Mouse (Mus musculus) small intestine, adult 2 months (tissue): Measurements from ENCODE around the gene Lonp1. TPM values are rescaled to one million over a fixed set of nuclear protein-coding genes. Genes with fewer than 3 reads are reported as not detected.
"Not testable (repeated sequence)": the region's sequence is repeated elsewhere in the genome, so short reads cannot be mapped to it uniquely, and the experiment has no call there.

Experiments used
- H3K27ac ChIP-seq: fragments of 200-500 bp; 2 replicates; pipeline ENCODE4 v1.5.1; 2012; ENCODE audit warnings: low read depth, low read length, control low read depth, inconsistent platforms; ENCODE audit not compliant: insufficient read depth
- H3K27me3 ChIP-seq: fragments of 200-500 bp; 2 replicates; pipeline ENCODE4 v1.6.1; 2012; ENCODE audit warnings: mild to moderate bottlenecking, moderate library complexity, low read length, inconsistent platforms; ENCODE audit not compliant: control insufficient read depth, insufficient read depth
- H3K36me3 ChIP-seq: fragments of 200-500 bp; 2 replicates; pipeline ENCODE4 v1.6.1; 2012; ENCODE audit warnings: mild to moderate bottlenecking, low read length, control low read depth, inconsistent platforms; ENCODE audit not compliant: control insufficient read depth, insufficient read depth
- H3K4me1 ChIP-seq: fragments of 200-500 bp; 2 replicates; pipeline ENCODE4 v1.6.1; 2012; ENCODE audit warnings: low read length, inconsistent platforms, mixed read lengths; ENCODE audit not compliant: control insufficient read depth, insufficient read depth, insufficient read length
- H3K4me3 ChIP-seq: fragments of 200-500 bp; 2 replicates; pipeline ENCODE4 v1.5.1; 2012; ENCODE audit warnings: low read depth, mild to moderate bottlenecking, control low read depth, inconsistent platforms, low read length, moderate library complexity
- CTCF ChIP-seq: fragments of 200-500 bp; IDR thresholded peaks from 2 replicates; pipeline ENCODE4 v1.5.1; 2012; ENCODE audit warnings: low read depth, mild to moderate bottlenecking, control low read depth, inconsistent platforms, low read length, moderate library complexity, mixed read lengths; ENCODE audit not compliant: insufficient replicate concordance, insufficient read length; ENCODE audit errors: extremely low read depth
- POLR2A ChIP-seq: fragments of 200-500 bp; IDR thresholded peaks from 2 replicates; pipeline ENCODE4 v1.6.1; 2012; ENCODE audit warnings: low read depth, mild to moderate bottlenecking, control low read depth, inconsistent platforms, low read length, moderate library complexity
- WGBS: fragments of 180-500 bp; shearing (Covaris S2); methylation state at CpG from one replicate; pipeline ENCODE4 v1.1.7; 2018; 5-methylcytosine and 5-hydroxymethylcytosine counted together
- polyA plus RNA-seq: library from polyadenylated mRNA; depleted of rRNA; stranded (reverse); fragments of >200 nt; gene quantifications from 2 replicates; pipeline ENCODE4 v1.2.3, GENCODE M21; 2012

Gene Lonp1
- polyA plus RNA-seq, 1 experiment = 55.7 TPM

DNA sequence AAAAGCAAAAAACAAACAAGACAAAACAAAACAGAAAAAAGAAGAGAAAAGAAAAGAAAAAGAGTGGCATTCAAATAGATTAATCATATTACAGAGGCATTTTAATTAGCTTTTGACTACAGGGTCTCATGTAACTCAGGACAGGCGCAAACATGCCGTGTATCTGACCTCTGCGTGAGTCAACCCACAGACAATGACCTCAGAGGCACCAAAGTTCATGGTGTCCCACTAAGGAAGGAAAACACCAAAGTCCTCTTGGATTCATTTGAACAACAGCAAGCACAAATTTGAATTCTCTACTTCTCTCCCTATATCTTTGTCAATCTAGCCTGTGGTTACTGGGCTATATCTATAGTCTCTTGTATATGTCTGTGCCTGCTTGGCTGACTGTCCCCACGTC is 16.6 kb upstream of the Lonp1 start:
- Histone ChIP-seq H3K4me3 (no peak overlapping the region), H3K4me1 (no peaks in the 10 kb centered on the region), H3K27me3 (no peaks in the 10 kb centered on the region), H3K36me3 (no peaks in the 10 kb centered on the region), H3K27ac (no peak overlapping the region)
- WGBS = 78% methylated on average over 4 of the region's 4 CpGs
- no peak for TF ChIP-seq POLR2A
- no peak for TF ChIP-seq CTCF

DNA sequence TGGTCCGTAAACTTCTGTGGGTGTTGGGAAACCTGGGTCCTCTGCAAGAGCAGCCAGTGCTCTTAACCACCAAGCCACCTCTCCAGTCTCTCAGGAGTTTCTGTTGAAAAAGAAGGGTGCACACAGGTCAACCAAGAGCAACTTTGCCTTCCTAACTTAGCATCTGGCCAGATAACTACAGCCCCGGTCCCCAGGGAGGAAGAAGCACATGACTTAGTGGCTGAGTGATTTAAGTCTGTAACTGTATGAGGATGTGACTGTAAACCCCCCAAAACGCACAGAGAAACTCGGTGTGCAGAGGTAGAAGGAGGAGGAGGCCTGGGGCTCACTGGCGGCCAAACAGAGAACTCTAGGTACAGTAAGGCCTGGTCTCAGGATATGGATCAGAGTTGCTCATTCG is 7.3 kb upstream of the Lonp1 start:
- Histone ChIP-seq H3K27ac (no peak overlapping the region), H3K4me1 (no peaks in the 10 kb centered on the region), H3K36me3 (no peaks in the 10 kb centered on the region), H3K4me3 (no peak overlapping the region), H3K27me3 (no peaks in the 10 kb centered on the region)
- 82% methylated on average over 6 of the region's 6 CpGs for WGBS
- TF ChIP-seq CTCF = no peak
- TF ChIP-seq POLR2A = no peak

DNA sequence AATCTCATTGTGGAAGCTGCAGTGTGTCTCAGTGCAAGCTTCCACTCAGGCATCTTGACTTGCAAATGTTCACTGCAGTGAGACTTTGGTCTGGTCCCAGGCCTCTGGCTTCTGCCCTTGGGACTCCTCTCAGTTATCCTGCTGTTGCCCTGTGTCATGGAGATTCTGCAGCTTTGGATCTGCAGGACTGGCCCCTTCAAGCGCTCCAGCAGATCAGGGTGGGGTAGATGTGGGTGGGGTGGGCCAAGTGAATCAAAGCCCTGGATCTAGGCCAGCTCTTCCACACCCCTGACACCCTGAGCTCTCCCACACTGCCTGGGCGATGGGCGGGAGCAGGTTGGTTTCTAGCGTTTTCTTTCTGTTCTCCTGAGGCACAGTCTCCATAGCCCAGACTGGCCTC is 5.1 kb upstream of the Lonp1 start:
- Histone ChIP-seq H3K4me1 (peaks cover 7% of the 10 kb centered on the region; the same call in 1 of the 2 replicates), H3K27ac (no peak overlapping the region), H3K36me3 (no peaks in the 10 kb centered on the region), H3K4me3 (no peak overlapping the region), H3K27me3 (no peaks in the 10 kb centered on the region)
- no peak for TF ChIP-seq POLR2A
- TF ChIP-seq CTCF = no peak
- 38% methylated on average over 4 of the region's 4 CpGs for WGBS

DNA sequence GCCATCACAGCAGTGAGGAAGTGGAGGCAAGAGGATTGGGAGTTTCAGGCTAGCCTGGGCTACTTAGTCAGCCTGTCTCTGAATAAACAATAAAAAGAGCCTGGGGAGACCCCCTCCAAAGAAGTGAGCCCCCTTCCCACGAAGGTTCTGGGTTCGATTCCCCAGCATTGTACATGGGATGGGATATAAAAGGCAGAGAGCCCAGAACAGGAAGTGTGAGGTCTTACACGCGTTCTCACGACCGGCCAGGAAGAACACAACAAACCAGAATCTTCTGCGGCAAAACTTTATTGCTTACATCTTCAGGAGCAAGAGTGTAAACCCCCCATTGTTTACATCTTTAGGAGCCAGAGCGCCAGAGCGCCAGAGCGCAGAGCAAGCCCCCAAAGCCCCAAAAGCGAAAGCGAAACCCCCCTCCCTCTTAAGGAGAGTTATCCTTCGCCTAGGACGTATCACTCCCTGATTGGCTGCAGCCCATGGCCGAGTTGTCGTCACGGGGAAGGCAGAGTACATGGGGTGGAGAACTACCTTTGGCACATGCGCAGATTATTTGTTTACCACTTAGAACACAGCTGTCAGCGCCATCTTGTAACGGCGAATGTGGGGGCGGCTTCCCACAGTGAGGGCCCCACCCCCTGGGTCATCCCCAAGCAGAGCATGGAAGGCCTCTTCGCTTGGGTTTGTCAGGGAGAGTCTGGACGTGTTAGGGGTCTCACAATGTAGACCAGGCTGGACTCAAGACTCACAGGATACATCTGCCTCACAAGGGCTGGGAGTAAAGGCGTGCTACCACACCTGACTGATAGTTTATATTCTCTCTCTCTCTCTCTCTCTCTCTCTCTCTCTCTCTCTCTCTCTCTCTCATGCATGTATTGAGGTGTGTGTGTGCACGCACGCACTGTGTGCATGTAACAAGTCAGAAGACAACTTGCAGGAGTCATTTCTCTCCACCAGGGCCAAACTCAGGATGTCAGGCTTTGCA is 3.4 kb upstream of the Lonp1 start:
- WGBS = 77% methylated on average over 27 of the region's 27 CpGs
- H3K36me3 ChIP-seq, H3K27me3 ChIP-seq: not testable (repeated sequence)
- peak overlapping the region; percentile 27 for H3K4me3 ChIP-seq
- peaks cover 10% of the 10 kb centered on the region; the same call in 1 of the 2 replicates for H3K4me1 ChIP-seq
- 0 out of 2 replicates have a peak overlapping the region, but pooled peaks have one; percentile 14 for H3K27ac ChIP-seq

DNA sequence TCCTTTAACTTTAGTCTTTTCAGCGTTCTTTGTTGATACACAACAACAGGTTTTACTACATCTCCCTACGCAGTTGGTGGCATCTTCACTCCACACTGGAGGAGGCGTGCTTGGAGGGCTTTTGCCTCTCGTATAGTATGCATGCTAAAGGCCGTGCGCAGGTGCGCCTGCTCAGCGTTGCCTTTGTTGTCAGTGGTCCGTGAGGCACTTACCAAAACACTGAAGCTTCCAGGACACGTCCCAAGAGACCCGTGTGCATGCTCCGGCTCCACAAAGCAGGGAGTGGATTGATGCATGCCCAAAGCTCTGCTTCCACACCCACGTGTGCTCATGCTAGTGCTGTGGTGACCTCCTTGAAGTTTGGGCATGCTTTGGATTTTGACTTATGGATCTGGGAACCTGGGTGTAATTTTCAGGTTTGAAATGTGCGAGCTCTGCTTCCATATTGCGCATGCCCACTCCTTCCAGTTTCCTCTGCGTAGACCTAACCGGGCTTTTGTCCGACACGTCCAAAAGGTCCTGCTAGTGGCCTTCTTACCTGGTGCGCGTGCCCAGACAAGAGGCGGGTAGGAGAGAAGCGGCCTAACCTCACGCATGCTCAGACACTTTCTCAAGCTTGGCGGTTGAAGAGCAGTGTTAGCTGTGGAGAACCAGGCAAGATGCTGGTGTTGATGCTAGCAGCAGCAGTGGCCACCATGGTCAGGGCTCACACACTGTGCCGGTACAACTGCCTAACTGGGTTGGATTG is 1.0 kb upstream of the Lonp1 start, which contains the start of gene Catsperd:
TSS of gene Catsperd (plus strand) at position 614 of the 748 bp plus-strand sequence.
- 7% methylated on average over 26 of the region's 26 CpGs for WGBS
- TF ChIP-seq POLR2A (no peak), CTCF (no peak)
- peak within 1 kb of the TSS; percentile 87 for H3K4me3 ChIP-seq
- peaks cover 10% of the 10 kb centered on the region; the same call in 1 of the 2 replicates for H3K4me1 ChIP-seq
- H3K27ac ChIP-seq = peak within 1 kb of the TSS; percentile 60
- H3K27me3 ChIP-seq = no peaks in the 10 kb centered on the region
- H3K36me3 ChIP-seq = no peaks in the 10 kb centered on the region

DNA sequence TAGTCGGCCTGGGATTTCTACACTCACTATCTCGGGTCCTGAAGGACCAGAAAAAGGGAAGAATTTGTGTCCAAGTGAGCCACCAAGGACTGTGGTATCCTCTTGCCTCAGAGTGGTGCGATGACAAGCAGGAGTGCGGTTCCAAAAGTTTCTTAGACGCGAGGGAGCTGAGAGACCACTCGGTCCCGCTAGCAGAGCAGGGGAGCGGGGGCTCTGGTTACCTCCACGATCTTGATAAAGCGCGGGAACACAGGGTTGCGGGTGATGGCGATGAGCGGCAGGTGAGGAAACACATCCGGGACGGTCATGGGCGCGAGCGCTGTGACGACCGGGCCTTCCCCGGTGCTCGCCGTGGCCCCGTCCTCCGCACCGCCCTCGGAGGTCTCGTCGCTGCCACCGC is 427 bp downstream of the Lonp1 start:
- H3K4me3 ChIP-seq = peak overlapping the region; percentile 87
- no peak overlapping the region for H3K27ac ChIP-seq
- no peak for TF ChIP-seq POLR2A
- TF ChIP-seq CTCF = no peak
- WGBS = under 1% methylated on average over 32 of the region's 32 CpGs
- H3K4me1 ChIP-seq = peaks cover 10% of the 10 kb centered on the region; the same call in 1 of the 2 replicates
- peaks cover 7% of the 10 kb centered on the region for H3K36me3 ChIP-seq
- no peaks in the 10 kb centered on the region for H3K27me3 ChIP-seq

DNA sequence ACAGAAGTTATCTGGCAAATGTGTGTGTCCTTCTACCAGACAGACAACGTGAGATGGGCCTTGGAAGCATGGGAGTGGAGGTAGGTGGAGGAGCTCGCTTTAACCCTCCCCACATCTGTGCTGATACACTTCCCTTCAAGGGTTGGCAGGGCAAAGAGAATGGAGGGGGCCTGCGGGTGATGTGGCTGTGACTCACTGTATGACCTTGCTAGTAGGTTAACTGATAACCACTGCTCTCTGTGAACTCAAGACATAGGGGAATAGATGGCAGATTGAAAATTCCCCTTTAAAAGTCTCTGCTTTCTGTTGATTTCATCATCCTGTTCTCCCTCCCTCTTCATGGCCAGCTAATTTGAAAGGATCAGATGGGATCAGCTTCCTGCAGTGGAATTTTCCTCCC is 1.2 kb downstream of the Lonp1 start:
- H3K27me3 ChIP-seq = no peaks in the 10 kb centered on the region
- H3K27ac ChIP-seq = no peak overlapping the region
- H3K36me3 ChIP-seq = peaks cover 11% of the 10 kb centered on the region
- TF ChIP-seq POLR2A (no peak), CTCF (no peak)
- H3K4me1 ChIP-seq = peaks cover 10% of the 10 kb centered on the region; the same call in 1 of the 2 replicates
- 36% methylated on average over 3 of the region's 3 CpGs for WGBS
- no peak overlapping the region for H3K4me3 ChIP-seq
